Mouse (Mus musculus) cerebellum, adult 18-20 months (tissue): Measurements from ENCODE around the gene Zfp850.
"Not testable (repeated sequence)": the region's sequence is repeated elsewhere in the genome, so short reads cannot be mapped to it uniquely, and the experiment has no call there.

Source experiments
- DNase-seq, 2 experiments: peaks; one replicate each; pipeline ENCODE4 v3.0.0; 2021

Zfp850 gene

DNA sequence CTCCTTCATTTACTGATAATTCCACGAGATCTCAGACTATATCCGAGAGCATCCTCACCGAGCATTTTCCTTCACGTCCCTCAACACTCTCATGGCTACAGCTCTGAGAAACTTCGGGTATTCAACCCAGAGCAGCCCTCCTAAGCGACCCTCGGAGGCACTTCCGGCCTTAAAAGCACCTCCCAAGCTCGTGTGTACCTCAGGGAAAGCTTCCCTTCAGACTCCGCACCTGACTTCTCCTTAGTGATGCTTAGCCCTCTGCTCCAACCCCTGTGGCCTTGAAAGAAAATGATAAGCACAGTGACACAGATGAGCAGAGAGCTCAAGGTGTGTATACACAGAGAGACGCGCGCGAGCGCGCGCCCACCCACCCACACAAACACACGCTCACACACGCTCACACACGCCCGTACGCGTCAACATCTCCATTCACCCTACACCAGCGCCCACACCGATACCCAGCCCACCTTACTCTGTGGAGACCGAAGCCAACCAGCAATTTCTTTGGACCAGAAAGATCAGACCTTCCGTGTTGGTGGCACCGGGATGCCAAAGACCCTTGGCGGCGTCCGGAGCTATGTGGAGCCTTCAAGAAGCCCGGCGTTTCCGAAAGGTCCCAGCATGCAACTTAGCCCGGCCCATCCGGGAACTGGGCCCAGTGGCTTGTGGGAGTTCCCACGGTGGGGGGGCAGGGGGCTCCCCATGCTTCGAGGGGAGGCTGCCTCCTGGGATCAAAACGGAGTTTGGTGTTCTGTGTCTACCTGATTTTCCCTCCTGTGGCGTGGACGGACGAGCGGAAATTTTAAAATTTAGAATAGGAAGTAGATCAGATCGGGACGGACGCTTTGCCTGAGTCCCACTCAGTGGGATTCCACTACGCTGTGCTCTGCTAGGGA lies at the start of gene Zfp850:
TSS of gene Zfp850 (minus strand) at position 567 of the 896 bp plus-strand sequence.
- DNase-seq = peak; percentile 73 to 82

DNA sequence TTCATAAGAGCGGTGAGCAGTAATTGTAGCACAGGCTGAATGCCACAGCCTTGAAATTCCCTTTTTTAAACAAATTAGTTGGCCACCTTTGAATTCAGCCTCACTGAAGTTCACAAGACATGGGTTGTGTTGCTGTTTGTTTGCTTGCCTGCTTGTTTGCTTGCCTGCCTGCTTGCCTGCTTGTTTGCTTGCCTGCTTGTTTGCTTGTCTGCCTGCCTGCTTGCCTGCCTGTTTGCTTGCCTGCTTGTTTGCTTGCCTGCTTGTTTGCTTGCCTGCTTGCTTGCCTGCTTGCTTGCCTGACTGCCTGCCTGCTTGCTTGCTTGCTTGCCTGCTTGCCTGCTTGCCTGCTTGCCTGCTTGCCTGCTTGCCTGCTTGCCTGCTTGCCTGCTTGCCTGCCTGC lies 46.1 kb upstream of the Zfp850 start:
- no peak for DNase-seq

DNA sequence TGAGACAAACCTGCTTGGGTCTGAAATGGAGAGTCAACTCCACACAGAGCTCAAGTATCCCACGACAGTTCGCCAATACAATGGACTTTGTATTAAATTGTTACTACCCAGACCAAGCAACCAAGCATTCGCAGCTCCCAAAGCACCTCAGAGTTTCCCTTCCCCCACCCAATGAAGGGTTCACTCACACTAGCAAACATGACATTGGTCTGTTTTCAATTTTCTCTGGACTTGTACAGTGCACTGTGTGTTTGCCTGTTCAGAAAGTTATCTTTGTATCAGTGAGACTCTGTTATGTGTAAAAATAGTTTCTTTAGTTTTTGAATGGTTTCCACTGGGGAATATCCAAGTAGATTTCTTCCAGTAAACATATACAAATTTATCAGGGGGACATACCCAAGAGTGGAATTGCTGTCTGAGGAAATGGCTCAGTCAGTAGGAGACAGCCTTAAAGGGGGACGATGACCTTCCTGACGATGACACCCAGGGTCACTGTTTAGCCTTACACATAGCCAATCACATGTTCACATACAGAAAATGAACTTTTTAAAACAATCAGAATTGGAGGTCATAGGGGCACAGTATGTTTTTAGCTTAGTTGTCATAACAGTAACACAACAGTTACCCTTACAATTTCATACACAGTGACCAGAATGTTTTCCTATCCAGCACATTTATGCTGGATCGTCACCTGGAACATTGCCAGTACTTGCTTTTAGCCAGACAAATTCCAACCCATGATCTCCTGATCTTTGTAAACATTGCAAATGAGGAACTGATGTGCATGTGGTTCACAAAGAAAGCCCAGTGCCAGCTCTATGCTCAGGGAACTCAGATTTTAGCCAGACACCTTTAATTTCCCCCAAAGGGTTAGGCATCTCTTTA lies 39.4 kb upstream of the Zfp850 start:
- no peak for DNase-seq

DNA sequence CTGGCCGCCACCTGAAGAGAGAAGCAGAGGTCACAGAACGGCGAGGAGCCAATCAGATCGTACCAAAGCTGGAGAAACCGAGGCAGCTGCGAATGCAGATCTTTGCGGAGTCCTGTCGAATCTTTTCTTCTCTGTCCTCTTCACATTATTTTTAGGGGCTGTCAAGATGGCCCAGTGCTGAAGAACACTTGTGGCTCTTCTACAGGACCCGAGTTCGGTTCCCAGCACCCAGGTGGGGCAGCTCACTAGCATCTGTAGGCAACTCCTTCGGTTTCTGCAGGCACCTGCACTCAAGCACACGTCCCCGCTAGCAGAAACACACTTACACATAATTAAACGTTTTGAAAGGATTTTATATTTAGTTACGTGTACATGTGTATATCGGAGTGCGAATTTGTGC lies 36.7 kb upstream of the Zfp850 start:
- peak; percentile 31 to 35 for DNase-seq

DNA sequence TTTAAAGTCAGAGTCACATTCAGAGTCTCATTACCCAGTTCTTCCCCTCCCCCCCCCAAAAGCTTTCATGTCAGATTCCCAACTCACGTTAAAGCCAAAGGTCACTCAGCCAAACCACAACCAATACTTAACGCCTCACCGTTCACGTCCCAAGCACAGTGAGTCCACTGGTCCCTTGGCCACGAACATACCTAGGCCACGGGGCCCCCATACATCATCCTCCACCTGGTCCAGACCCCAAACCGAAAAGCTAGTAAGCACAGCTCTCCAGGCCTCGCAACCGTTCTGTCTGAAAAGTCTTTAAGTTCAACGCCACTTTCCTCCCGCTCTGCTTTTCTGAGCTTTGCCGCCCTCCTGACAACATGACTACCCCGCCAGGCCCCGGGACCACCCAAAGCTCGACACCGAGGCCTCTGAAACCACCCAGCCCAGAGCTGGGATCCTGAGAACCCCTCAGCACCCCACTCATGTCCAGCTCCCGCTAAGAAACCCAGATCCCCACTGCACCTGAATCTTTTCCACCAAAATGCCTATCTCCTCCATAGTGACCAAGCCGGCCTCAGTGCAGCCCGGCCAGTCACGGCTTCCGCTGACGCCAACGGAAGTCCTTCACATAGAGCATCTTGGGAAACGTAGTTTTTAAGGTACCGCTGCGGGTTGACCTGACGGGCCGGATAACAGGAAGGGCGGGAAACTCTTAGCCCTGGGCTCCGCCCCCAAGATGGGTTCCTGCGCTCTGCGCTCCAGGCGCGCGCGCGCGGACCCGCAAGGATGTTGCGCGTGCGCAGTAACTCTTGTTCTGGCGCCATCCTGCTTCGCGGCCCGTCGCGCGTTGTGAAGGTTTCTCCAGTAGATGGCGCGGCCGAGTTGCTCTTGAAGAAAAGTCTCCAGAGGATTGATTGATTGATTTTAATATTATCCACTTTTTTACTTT lies 35.8 kb upstream of the Zfp850 start, which contains the start of gene Psmc4:
TSS of gene Psmc4 (minus strand) at position 626 of the 934 bp plus-strand sequence.
- DNase-seq = peak; percentile 98 to 99

DNA sequence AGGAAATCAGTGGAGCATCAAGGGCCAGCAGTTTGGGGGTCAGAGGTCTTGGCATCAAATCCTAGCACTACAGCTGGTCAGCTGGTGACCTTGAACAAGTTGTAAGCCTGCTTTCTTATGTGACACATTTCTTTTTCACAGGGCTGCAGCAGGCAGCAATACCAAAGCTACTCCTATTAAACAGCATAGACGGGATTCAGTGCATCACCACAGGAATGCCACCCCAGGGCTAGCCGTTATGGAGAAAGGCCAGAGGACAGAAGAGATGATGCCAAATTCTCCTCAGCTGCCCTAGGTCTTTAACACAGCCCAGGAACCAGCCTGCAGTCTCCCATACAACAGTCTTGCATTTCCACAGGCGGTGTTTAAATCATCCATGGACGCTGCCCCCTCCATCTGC lies 30.6 kb upstream of the Zfp850 start:
- DNase-seq = no peak

DNA sequence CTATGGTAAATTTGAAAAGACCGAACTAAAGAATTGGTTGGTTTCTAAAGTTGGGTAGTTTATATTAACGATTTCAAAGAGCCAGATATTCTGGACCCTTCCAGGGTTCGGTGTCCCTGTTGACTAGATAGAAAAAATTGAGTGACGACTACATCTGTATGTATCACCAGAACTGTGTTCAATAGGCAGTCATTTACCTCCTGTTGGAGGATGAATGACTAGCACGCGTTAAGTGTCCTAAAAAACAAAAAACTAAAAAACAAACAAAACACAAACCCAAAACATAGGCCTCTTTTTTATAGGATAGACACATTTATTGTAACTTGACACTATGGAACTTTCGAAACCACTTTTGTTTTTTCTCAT lies 513 bp upstream of the Zfp850 start:
- DNase-seq = no peak

DNA sequence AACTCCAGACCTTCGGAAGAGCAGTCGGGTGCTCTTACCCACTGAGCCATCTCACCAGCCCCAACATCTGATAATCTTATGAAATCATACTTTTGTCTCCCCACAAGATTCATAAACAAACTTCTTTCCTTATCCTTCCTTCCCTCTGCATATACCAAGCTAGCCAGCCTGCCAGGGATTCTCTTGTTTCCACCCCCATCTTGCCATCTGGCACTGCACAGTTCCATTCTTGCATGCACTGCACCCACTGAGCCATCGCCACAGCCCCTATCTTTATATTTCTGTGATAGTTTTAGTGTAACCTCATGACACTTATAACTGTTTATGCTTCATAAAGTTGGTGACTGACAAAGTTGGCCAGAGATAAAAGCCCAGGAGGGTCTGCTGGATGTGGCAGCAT lies 3.6 kb downstream of the Zfp850 start:
- no peak for DNase-seq

DNA sequence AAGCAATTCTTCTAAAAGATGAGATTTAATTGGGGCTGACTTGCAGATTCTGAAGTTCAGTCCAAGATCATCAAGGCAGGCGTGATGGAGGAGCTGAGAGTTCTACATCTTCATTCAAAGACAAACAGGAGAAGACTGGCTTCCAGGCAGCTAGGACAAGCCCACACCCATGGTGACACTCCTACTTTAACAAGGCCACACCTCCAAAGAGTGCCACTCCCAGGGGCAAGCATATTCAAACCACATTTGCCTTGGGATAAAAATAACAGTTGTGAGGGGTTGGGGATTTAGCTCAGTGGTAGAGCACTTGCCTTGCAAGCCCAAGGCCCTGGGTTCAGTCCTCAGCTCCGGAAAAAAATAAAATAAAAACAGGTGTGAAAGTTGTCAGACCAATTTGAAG lies 31.7 kb downstream of the Zfp850 start:
- DNase-seq = no peak

DNA sequence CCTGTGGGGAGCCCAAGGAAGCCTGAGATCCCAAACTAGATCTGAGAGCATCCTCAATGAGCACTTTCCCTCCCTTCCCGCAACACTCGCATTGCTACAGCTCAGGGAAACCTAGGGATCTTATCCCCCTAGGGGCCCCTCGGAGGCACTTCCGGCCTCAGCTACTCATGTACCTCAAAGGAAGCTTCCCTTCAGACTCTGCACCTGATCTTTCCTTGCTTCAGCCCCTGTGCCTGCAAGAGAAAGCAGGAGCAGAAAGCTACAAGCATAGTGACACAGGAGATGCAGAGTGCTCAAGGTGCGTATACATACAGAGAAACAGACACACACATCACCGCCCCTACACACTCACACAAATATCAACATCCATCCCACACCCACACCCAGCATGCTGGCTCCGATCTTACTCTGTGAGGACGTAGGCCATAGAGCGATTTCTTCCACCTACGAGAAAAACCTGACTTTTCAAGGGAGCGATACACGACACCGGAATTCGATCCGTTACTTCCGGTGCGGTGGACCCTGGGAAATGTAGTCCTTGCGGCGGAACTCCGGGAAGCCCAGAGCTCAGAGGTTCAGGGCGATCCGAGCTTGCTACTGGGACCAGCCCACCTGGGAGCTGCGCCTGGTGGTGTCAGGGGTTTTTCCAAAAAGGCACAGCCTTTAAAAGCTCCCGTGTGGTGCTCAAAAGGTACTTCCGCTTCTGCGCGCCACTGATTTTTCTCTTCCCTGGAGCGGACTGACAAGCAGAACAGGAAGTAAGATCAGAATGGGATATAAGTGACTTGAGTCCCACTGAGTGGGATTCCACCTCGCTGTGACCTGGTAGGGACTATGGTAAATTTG lies 35.0 kb downstream of the Zfp850 start, which contains the start of gene Zfp780b:
TSS of gene Zfp780b (minus strand) at position 489 of the 846 bp plus-strand sequence.
- peak; percentile 79 to 88 for DNase-seq

DNA sequence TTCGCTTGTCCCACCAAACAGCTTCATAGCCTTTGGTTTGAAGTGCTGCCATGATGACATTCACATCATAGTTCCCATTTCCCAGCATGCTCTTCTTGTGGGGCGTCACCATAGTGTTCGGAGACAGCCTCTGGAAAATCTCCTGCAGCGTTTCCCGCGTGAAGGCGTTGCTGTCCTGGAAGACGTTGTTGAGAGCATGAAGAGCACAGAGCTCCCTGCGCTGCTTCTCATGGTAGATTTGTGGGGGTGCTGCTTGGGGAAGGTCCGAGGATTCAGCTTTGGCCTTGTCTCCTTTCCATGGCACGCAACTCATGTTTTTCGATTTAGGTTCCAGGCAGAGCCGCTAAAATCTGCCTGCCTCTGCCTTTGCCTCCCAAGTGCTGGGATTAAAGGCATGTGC lies 64.5 kb downstream of the Zfp850 start:
- not testable (repeated sequence) for DNase-seq

DNA sequence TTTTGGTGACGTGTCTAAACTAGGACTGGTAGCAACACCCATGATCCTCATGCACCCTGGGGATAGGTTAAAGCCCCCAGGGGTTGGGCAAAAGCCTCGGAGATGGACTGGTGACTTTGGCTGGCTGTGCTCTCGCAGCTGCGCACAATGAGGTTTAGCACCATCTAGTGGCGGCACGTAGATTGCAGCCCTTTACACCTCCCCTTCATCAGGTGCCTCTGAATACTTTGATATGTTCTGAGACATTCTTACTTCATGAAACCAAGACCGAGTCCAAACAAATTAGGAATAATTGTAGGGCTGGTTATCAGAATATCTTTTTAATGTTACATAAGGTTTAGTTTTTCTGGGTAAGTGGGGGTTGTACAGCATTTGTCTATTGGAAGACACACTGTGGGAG lies 72.0 kb downstream of the Zfp850 start:
- peak; percentile 13 to 36 for DNase-seq
